Mouse (Mus musculus) bone marrow, adult 2 months (tissue): ENCODE measurements around the gene Rbpjl. TPM values are rescaled to one million over a fixed set of nuclear protein-coding genes. Genes with fewer than 3 reads are reported as not detected.

Experiments used
- H3K27ac ChIP-seq: fragments of 200-500 bp; 2 replicates; pipeline ENCODE4 v1.5.1; 2012; ENCODE audit warnings: low read depth, mild to moderate bottlenecking, control low read depth, inconsistent platforms, low read length; ENCODE audit not compliant: control insufficient read depth, poor library complexity, insufficient read depth
- H3K4me1 ChIP-seq: fragments of 200-500 bp; 2 replicates; pipeline ENCODE4 v1.6.1; 2011; ENCODE audit warnings: low read length; ENCODE audit not compliant: control insufficient read depth, insufficient read depth
- H3K4me3 ChIP-seq: fragments of 200-500 bp; replicated peaks from 2 replicates; pipeline ENCODE3; 2011; ENCODE audit warnings: mild to moderate bottlenecking, low read depth, low read length, control low read depth; ENCODE audit not compliant: control insufficient read depth
- CTCF ChIP-seq: fragments of 200-500 bp; IDR thresholded peaks from 2 replicates; pipeline ENCODE4 v1.5.1; 2011; ENCODE audit warnings: low read length, control low read depth; ENCODE audit not compliant: control insufficient read depth, insufficient read depth
- POLR2A ChIP-seq: fragments of 200-500 bp; IDR thresholded peaks from 2 replicates; pipeline ENCODE4 v1.6.1; 2011; ENCODE audit warnings: low read depth, mild to moderate bottlenecking, control low read depth, low read length, borderline replicate concordance; ENCODE audit not compliant: control insufficient read depth
- WGBS: fragments of 180-500 bp; shearing (Covaris S2); methylation state at CpG from one replicate; pipeline ENCODE4 v1.1.7; 2018; 5-methylcytosine and 5-hydroxymethylcytosine counted together
- polyA plus RNA-seq: library from polyadenylated mRNA; stranded (reverse); fragments of >200 nt; gene quantifications from 2 replicates; pipeline ENCODE4 v1.2.4, GENCODE M21; 2011; ENCODE audit warnings: low replicate concordance; ENCODE audit not compliant: missing spikeins, insufficient read depth, insufficient read length

The Rbpjl gene
- not detected in 2 replicates for polyA plus RNA-seq

DNA sequence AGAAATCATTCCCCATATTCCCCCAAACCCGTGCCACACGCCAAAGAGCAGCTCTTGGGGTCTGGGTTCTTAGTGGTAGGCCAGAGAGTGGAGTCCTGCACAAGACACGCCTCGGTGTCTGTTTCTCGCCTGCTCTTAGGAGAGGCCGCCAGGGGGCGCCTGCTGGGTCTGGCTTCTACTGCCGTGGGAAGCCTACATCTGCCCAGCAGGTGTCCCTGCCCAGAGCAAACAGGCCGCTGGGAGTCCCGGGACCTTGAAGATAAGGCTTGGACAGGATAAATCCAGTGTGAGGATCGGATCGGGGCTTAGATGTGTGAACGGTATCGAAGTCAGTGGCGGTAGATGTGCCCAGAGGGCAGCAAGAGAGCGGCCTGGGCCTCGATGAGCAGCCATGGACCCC, at the start of gene Rbpjl:
Gene Rbpjl (plus strand): TSS at position 236 of the 400 bp plus-strand sequence.
- WGBS = 8% methylated on average over 17 of the region's 17 CpGs
- Histone ChIP-seq H3K4me1 (no peaks in the 10 kb centered on the region), H3K27ac (no peak within 1 kb of the TSS), H3K4me3 (no peak within 1 kb of the TSS)
- peak; percentile 79 for TF ChIP-seq CTCF
- no peak for TF ChIP-seq POLR2A

GRCm38 (mm10) chr2:164353356-164353755, 49.6 kb upstream of the Rbpjl start:
- 81% methylated on average over 11 of the region's 11 CpGs for WGBS
- H3K27ac ChIP-seq = no peak overlapping the region
- no peak for TF ChIP-seq POLR2A
- no peak for TF ChIP-seq CTCF
- no peak overlapping the region for H3K4me3 ChIP-seq
- no peaks in the 10 kb centered on the region; the same call in 1 of the 2 replicates for H3K4me1 ChIP-seq

- 31% methylated on average over 11 of the region's 11 CpGs for WGBS
- peak overlapping the region; percentile 54; the same call in 1 of the 2 replicates for H3K27ac ChIP-seq
- peaks cover 9% of the 10 kb centered on the region for H3K4me1 ChIP-seq
- TF ChIP-seq POLR2A (no peak), CTCF (no peak)
- H3K4me3 ChIP-seq = peak overlapping the region; percentile 73
Observed at GRCm38 (mm10) chr2:164356177-164356967, 46.6 kb upstream of the Rbpjl start.

DNA sequence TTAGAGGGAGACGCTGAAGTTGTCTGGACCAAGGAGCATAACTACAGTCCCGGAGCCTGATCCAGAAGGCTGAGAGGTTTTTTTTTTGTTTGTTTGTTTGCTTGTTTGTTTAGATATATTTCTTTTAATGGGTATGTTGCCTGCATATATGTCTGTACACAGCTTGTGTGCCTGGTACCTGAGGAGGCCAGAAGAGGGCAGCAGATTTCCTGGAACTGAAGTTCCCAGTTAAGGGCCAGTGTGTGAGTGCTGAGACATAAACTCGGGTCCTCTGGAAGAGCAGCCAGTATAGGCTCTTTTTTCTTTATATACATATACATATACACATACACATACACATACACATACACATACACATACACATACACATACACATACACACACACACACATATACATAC, 44.6 kb upstream of the Rbpjl start:
- TF ChIP-seq CTCF = peak; percentile 49; the same call in 1 of the 2 replicates
- TF ChIP-seq POLR2A = no peak
- Histone ChIP-seq H3K4me3 (no peak overlapping the region), H3K27ac (no peak overlapping the region), H3K4me1 (peaks cover 9% of the 10 kb centered on the region)
- 70% methylated on average over 3 of the region's 3 CpGs for WGBS

DNA sequence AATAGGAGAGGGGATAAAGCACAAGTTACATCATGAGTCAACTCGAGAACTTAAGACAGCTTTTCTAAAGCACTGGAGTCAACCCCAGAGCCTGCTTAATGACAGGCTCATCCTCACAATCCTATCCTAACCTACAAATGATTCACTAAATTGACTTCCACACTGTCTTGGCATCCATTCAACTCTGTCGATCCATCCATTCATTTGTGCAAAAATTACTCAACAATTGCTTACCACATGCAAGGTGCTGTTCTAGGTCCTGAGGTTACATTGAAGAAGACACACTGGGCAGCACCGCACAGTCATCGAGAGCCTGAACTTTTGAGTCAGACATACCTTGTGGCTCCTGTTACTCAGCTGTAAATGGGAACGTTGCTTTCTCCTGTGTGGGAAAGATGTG, 43.9 kb upstream of the Rbpjl start:
- no peak overlapping the region for H3K4me3 ChIP-seq
- WGBS = 51% methylated on average over 5 of the region's 5 CpGs
- H3K27ac ChIP-seq = no peak overlapping the region; the same call in 1 of the 2 replicates
- TF ChIP-seq POLR2A (no peak), CTCF (no peak)
- peaks cover 9% of the 10 kb centered on the region for H3K4me1 ChIP-seq

DNA sequence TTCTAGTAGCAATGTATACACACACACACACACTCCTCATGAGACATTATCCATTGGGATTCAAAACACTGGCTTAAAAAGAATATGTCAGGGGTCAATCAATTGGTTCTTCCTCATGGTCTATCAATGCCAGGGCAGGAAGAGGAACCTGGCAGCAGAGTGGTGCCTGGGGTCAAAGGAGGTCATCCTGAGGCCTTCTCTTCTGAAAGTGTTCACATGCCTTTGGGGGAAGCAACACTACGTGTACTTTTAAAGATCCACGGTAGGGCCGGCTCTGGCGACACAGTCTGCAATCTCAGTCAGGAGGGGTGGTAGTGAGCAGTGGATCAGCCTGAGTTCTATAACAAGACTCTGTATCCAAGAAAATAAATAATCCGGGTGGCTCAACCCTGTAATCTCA, 43.3 kb upstream of the Rbpjl start:
- peaks cover 9% of the 10 kb centered on the region for H3K4me1 ChIP-seq
- no peak overlapping the region for H3K4me3 ChIP-seq
- TF ChIP-seq POLR2A (no peak), CTCF (no peak)
- 39% methylated on average over 5 of the region's 5 CpGs for WGBS
- H3K27ac ChIP-seq = peak overlapping the region; percentile 6; the same call in 1 of the 2 replicates

- H3K27ac ChIP-seq = peak overlapping the region; percentile 18; the same call in 1 of the 2 replicates
- no peak overlapping the region for H3K4me3 ChIP-seq
- TF ChIP-seq POLR2A (no peak), CTCF (no peak)
- WGBS = 30% methylated on average over 13 of the region's 13 CpGs
- H3K4me1 ChIP-seq = peaks cover 12% of the 10 kb centered on the region
Observed at GRCm38 (mm10) chr2:164360974-164361657, 41.8 kb upstream of the Rbpjl start.

- WGBS = 53% methylated on average over 3 of the region's 3 CpGs
- H3K4me3 ChIP-seq = no peak overlapping the region
- H3K4me1 ChIP-seq = peaks cover 10% of the 10 kb centered on the region; the same call in 1 of the 2 replicates
- TF ChIP-seq POLR2A (no peak), CTCF (no peak)
- H3K27ac ChIP-seq = no peak overlapping the region; the same call in 1 of the 2 replicates
Observed at GRCm38 (mm10) chr2:164366947-164367346, 36.0 kb upstream of the Rbpjl start.
